Mouse (Mus musculus) kidney, adult 11 months (tissue): ENCODE measurements at regions not wholly inside any gene's neighbourhood (a gene's known extent, or its start where the extent isn't known, plus 50 kb on each side); places are given as distances from the start of the nearest gene placed in this dataset.
A peak's percentile ranks its signal among the peaks of the same experiment; 100 is the strongest.

Experiments used
- DNase-seq: peaks from one replicate; pipeline ENCODE4 v3.0.0; 2022

DNA sequence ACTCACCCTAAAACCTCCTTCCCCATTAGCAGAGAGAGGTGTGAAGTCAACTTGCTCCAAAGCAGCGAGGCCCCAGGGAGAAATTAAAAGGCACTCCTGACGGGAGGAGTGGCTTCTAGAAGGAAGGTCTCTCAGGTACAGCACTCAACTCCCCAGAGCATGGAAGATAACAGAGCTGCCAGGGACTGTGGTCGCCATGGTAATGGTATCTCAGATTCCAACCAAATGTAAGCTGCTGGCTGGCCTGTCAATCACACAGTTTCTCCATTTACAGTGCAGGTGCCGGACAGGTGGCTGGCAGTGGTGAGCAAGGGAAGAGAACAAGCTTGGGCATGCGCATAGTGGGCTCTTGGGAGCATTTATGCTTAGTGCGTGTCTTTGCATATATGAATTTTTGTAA lies 213.5 kb upstream of the Bcor start:
- no peak for DNase-seq

- DNase-seq: no peak
These were observed 211.8 kb upstream of the Atp6ap2 start for GRCm38 (mm10) chrX:12375796-12376195.

- no peak for DNase-seq
These were observed 211.2 kb upstream of the Atp6ap2 start for GRCm38 (mm10) chrX:12376238-12376980.

DNA sequence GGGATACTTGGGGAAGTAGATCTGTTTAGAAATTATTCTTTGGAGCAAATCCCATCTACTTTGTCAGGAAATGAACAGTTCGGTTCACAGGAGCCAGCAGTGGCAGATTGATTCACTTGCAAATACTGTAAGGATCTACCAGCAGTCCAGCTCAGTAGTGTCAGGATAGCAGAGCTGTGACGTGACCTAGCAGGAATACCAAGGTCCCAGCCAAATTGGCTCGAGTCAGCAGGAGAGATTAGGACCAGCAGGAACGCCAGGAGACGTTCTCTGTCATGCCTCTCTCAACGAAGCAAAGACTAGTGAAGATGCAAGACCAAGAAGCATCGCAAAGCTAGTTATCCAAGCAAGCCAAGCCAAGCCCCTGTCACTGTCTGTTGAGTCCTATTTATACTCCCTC lies 210.2 kb upstream of the Atp6ap2 start:
- DNase-seq: no peak

GRCm38 (mm10) chrX:12392145-12392825 lies 195.3 kb upstream of the Atp6ap2 start:
- DNase-seq: no peak

- DNase-seq: no peak
These were observed 178.3 kb upstream of the Atp6ap2 start for GRCm38 (mm10) chrX:12409319-12409718.

GRCm38 (mm10) chrX:12425566-12425965 lies 162.0 kb upstream of the Atp6ap2 start:
- no peak for DNase-seq

DNA sequence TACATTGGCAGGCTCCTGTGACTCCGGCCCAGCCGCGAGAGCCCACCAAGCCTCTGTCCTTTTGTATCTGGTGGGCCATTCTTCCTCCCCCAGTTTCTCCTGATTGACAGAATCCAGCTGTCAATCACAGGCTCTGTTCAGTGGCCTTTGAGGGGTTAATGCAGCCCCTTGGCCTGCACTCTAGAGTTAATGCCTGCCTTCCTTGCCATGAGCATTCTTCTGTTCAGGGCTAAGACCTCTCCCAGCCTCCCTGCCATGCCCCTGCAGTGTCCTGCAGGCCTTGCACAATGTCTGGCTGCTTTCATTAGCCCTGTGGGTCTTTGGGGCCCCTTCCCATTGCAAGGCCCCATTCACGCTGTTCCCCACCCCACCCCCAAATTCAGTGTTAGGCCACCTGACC lies 160.9 kb upstream of the Atp6ap2 start:
- no peak for DNase-seq

- DNase-seq: no peak
These were observed 155.3 kb upstream of the Atp6ap2 start for GRCm38 (mm10) chrX:12432289-12432688.

DNA sequence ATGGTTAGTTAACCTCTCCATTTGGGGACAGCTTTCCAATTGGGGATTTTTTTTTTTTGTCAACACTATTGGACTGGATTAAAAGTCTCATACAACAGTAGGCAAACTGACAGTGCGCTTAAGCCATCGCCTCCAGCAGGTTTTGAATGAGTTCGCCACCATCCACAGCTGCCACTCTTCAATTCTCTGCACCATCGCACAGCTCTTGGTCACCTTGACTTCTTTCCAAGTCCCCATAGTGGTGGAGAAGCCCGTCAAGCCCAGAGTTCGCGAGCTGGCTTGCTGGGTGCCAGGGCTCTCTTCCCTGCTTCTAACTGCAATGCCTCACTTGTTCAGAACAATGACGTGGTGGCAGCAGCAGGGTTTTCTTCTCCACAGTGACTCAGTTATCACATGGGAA lies 151.9 kb upstream of the Atp6ap2 start:
- DNase-seq: no peak

DNA sequence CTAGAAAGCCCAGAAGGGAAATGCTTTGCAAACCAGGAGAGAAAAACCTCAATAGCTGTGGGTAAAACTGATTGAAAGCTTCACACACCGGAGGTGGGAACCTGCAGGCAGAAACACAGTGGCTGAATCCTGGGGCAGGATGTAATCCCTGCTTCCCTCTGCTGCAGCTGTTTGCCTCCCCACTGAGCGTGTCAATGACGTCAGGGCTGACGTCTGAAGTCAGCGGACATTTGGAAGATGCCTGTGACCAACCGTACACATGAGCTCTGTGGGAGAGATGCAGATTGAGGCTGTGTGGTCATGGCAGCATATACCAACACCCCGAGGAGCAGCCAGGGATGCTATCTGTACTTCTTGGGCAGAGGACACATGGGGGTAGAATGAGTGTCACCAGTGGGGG lies 151.5 kb upstream of the Atp6ap2 start:
- DNase-seq: no peak

GRCm38 (mm10) chrX:12439447-12439846 lies 148.2 kb upstream of the Atp6ap2 start:
- no peak for DNase-seq

DNA sequence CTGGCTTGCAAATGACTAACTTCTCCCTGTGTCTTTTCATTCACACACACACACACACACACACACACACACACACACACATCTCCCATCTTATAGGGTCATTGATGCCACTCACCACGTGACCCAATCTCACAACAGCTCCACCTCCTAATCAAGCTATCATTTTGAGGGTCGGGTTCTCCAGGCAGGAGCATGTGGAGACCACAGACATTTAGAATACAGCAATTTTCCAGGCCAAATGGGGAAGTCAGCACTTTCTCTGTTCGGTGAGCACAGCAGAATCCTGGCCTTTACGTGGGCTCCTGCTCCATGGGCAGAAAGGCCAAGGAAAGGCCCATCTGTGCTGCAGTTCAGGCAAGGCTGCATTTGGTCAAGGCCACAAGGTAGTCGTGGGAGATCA lies 143.8 kb upstream of the Atp6ap2 start:
- DNase-seq: no peak

- DNase-seq: no peak
These were observed 142.5 kb upstream of the Atp6ap2 start for GRCm38 (mm10) chrX:12445093-12445492.

DNA sequence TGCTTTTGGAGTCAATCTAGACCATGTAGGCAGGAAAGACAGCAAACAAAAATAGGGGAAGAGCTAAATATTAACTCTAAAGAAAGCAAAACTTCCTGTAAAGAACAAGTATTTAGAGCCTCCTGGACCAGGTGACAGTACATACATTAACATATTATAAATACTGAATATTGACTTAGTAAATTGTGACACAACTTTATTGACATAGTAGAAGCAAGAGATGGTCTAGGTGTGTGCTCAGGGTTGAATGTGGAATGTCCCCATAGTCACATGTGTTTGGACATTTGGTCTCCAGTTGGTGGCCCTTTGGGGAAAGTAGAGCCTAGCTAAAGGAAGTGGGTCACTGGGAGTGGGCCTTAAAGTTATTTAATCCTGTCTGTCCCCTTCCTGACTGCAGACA lies 139.6 kb upstream of the Atp6ap2 start:
- DNase-seq: no peak

DNA sequence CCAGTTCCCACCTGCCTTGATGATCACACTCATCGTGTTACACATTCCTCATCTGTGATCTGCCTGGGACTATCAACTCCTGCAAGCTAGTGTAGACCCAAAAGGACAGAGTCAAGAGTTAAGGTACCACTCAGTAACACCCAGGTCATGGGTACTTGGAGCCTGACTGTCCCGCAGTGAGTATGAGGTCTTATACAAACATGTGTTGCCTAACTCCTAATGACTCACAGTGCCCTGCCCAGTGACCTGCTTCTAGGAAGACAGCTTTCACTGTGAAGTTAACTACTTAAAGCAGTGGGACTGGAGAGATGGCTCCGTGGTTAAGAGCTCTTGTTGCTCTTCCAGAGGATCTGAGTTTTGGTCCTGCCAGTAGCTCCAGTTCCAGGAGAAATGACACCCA lies 137.9 kb upstream of the Atp6ap2 start:
- DNase-seq: no peak

DNA sequence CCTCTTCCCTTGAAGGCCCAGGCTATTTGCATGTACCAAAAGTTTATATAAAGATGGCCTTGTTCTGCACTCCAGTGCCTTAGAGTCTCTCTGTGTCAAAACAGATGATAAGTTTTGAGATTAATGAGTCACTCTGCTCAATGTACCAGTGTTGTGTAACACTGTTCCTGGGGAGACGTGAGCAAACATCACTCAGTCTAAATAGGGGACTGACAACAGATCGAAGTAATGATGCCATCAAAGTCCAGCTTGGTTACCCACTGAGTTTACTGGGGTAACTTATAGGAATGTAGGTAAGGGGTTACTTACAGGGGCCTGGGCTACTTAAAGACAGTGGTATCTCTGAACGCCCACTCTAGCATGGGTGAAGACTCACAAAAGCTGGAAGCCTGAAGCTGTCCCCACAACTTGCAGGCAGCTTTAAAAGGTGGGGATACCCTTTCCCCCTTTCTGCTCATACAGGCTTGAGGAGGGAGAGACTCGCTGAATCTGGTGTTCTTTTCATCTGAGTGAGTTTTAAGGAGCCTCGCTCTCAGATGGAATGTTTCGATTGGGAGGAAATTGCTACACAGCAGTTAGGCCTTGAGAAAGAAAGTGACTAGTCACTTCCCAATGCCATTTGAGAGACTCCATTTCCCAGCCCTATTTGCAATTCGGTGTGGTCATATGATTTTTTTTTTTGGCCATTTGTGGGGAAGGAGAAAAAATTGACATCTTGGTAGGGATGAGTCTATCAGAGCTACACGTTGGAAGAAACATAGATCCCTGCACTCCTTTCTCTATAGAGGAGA lies 134.4 kb upstream of the Atp6ap2 start:
- DNase-seq: no peak

DNA sequence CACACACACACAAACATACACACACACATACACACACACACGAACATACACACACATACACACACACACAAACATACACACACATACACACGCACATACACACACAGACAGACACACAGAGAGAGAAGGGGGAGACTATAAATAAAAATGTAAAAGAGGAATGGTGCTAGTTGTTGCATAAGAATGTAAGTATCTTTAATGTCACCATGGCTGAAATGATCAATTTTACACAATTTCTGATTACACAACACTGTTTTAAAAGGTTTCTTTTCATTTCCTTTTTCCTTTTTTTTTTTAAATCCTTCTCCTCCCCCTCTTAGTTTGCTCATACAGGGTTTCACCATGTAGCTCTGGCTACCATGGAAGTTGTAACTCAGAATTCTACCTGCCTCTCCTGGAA lies 125.9 kb upstream of the Atp6ap2 start:
- DNase-seq: no peak

DNA sequence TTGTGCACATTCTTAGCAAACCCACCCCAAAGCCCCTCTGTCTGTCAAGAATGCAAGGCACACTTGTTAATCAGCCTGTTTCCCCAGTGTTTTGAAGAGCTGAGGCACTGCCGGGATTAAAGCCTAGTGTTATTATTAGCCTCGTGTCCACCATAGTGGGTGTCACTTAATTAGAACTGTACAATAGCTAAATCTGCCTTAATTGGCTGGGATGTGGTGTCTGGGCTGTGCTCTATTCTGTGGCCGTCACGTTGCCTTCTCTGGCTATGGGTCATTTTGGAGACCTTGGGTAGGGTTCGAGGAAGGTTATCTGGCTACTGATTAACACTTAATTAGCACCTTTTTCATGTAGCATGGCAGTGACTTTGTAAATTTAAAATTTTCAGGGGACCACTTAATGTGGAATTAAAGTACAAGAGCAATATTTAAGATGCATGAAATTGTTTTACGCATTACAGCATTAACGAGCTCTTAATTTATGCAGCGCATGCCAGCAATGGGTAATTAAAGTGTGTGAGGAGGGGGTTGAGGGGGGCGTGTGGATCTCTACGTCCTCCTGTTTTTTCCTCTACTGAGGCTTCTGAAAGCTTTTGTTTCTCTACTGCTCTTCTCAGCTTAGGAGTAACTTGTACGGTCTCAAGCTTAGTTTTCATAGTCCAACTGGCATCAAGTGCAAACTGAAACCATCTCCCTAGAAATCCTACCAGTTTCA lies 124.5 kb upstream of the Atp6ap2 start:
- no peak for DNase-seq

DNA sequence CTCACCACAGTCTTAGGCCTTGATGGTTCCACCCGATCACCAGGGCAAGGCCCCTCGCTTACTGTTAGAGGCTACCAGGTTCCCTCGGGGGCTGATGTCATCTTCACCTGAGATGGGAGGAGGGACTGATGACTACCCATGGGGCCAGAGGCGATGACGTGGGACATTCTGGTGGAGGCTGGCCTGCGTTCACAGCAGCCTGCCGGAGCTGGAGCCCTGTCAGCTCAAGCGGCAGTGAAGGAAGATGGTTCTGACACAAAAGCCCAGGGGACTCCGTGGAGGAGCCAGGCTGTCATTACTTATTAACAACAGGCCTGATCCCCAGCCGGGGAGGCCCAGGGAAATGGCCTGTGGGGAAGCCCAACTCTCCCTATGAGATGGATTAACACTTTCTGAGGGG lies 121.3 kb upstream of the Atp6ap2 start:
- peak; percentile 6 for DNase-seq

GRCm38 (mm10) chrX:12466897-12467296 lies 120.7 kb upstream of the Atp6ap2 start:
- no peak for DNase-seq

- peak; percentile 6 for DNase-seq
These were observed 119.9 kb upstream of the Atp6ap2 start for GRCm38 (mm10) chrX:12467528-12468179.

DNA sequence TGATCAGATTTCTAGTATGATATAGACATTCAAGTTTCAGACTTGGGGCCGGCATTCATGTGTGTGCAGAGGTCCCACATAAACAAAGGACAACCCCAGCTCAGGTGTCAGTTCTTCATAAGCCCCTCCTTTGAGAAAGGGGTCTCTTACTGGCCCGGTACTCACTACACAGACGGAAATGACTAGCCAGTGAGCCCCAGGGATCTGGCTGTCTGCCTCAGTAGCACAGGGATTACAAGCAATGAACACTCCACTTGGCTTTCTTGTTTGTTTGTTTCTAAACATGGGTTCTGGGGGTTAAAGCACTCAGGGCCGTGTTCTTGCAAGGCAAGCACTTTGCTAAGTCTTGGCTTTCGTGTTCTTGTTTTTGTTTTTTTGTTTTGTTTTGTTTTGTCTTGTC lies 115.3 kb upstream of the Atp6ap2 start:
- no peak for DNase-seq
